Mouse (Mus musculus) spleen, adult 12 weeks (tissue): ENCODE data around the gene Hmox1.

Source experiments
- DNase-seq: peaks from one replicate; pipeline ENCODE4 v3.0.0; 2022; ENCODE audit warnings: low spot score

Gene Hmox1

GRCm38 (mm10) chr8:75093399-75094156 is at the start of gene Hmox1:
Hmox1 (plus strand) TSS chr8:75093621.
- DNase-seq, result peak; percentile 37

GRCm38 (mm10) chr8:75046303-75046702 is 47.1 kb upstream of the Hmox1 start:
- no peak for DNase-seq

- no peak for DNase-seq
These were observed 45.6 kb upstream of the Hmox1 start for GRCm38 (mm10) chr8:75047784-75048183.

- DNase-seq, result no peak
These were observed 40.1 kb upstream of the Hmox1 start for GRCm38 (mm10) chr8:75053342-75053741.

GRCm38 (mm10) chr8:75055673-75056072 is 37.7 kb upstream of the Hmox1 start:
- DNase-seq, result no peak

- no peak for DNase-seq
These were observed 33.4 kb upstream of the Hmox1 start for GRCm38 (mm10) chr8:75060022-75060421.

- DNase-seq, result no peak
These were observed 32.6 kb upstream of the Hmox1 start for GRCm38 (mm10) chr8:75060815-75061214.

GRCm38 (mm10) chr8:75063290-75063689 is 30.1 kb upstream of the Hmox1 start:
- DNase-seq, result no peak

GRCm38 (mm10) chr8:75064790-75065189 is 28.6 kb upstream of the Hmox1 start:
- DNase-seq, result no peak

- DNase-seq, result no peak
These were observed 26.1 kb upstream of the Hmox1 start for GRCm38 (mm10) chr8:75067287-75067686.

- DNase-seq, result no peak
These were observed 23.1 kb upstream of the Hmox1 start for GRCm38 (mm10) chr8:75070297-75070696.

- peak; percentile 54 for DNase-seq
These were observed 21.6 kb upstream of the Hmox1 start for GRCm38 (mm10) chr8:75071627-75072346.

- DNase-seq, result no peak
These were observed 18.5 kb upstream of the Hmox1 start for GRCm38 (mm10) chr8:75074876-75075275.

- no peak for DNase-seq
These were observed 15.2 kb upstream of the Hmox1 start for GRCm38 (mm10) chr8:75078215-75078614.

- DNase-seq, result no peak
These were observed 14.6 kb upstream of the Hmox1 start for GRCm38 (mm10) chr8:75078851-75079250.

GRCm38 (mm10) chr8:75081364-75082040 is 11.9 kb upstream of the Hmox1 start:
- DNase-seq, result no peak

GRCm38 (mm10) chr8:75082181-75082805 is 11.1 kb upstream of the Hmox1 start:
- DNase-seq, result no peak

- DNase-seq, result peak; percentile 81
These were observed 9.6 kb upstream of the Hmox1 start for GRCm38 (mm10) chr8:75083846-75084245.

- DNase-seq, result no peak
These were observed 8.9 kb upstream of the Hmox1 start for GRCm38 (mm10) chr8:75084382-75085064.

- no peak for DNase-seq
These were observed 7.4 kb upstream of the Hmox1 start for GRCm38 (mm10) chr8:75086002-75086401.

GRCm38 (mm10) chr8:75087127-75087526 is 6.3 kb upstream of the Hmox1 start:
- DNase-seq, result no peak
